Mouse (Mus musculus): ENCODE results near the gene Mroh3.

- TF ChIP-seq POLR2A (IDR thresholded peaks at IDR 0.05; ENCODE audit: insufficient read depth, low read depth, low read length) (no peak), CTCF (IDR thresholded peaks at IDR 0.05; ENCODE audit: insufficient read depth, low read depth, low read length) (no peak)
Observed at GRCm38 (mm10) chr1:136230201-136230600, 17.6 kb upstream of the Mroh3 start.
